Mouse (Mus musculus) heart, postnatal 0 days (tissue): ENCODE results near the gene Mob3b.

ENCODE experiments used
- CTCF ChIP-seq: IDR thresholded peaks from 2 replicates; pipeline ENCODE4 v1.5.1; 2016; ENCODE audit warnings: antibody characterized with exemption, control low read depth, low read depth
- EP300 ChIP-seq: IDR thresholded peaks from 2 replicates; pipeline ENCODE4 v1.6.1; 2016; ENCODE audit warnings: antibody characterized with exemption, low read depth

- TF ChIP-seq CTCF = no peak
- TF ChIP-seq EP300 = no peak
These were observed 257.1 kb downstream of the Mob3b start for GRCm38 (mm10) chr4:34900155-34900554.
